Mouse (Mus musculus): ENCODE measurements around the gene Atrnl1. TPM values are rescaled to one million over a fixed set of nuclear protein-coding genes. Genes with fewer than 3 reads are reported as not detected.

Gene Atrnl1
- total RNA-seq, 1 experiment from 2014 or later: 29.3 TPM

- peak; percentile 48 for DNase-seq
Observed at GRCm38 (mm10) chr19:57610058-57610475, 767 bp upstream of the Atrnl1 start.

- peak; percentile 56 for DNase-seq
Observed at GRCm38 (mm10) chr19:57611291-57612178, 701 bp downstream of the Atrnl1 start.

- DNase-seq: no peak
Observed at GRCm38 (mm10) chr19:57612179-57612472, 1.3 kb downstream of the Atrnl1 start.

- no peak for DNase-seq
Observed at GRCm38 (mm10) chr19:57615972-57616621, 5.3 kb downstream of the Atrnl1 start.

- DNase-seq: no peak
Observed at GRCm38 (mm10) chr19:57619088-57619487, 8.3 kb downstream of the Atrnl1 start.

- no peak for DNase-seq
Observed at GRCm38 (mm10) chr19:57621814-57622213, 11.0 kb downstream of the Atrnl1 start.

- DNase-seq: no peak
Observed at GRCm38 (mm10) chr19:57625738-57626137, 14.9 kb downstream of the Atrnl1 start.

GRCm38 (mm10) chr19:57627251-57627650 lies 16.4 kb downstream of the Atrnl1 start:
- DNase-seq: no peak

- DNase-seq: no peak
Observed at GRCm38 (mm10) chr19:57642536-57642935, 31.7 kb downstream of the Atrnl1 start.

- DNase-seq: no peak
Observed at GRCm38 (mm10) chr19:57642980-57643379, 32.1 kb downstream of the Atrnl1 start.

- DNase-seq: no peak
Observed at GRCm38 (mm10) chr19:57648202-57648943, 37.5 kb downstream of the Atrnl1 start.

GRCm38 (mm10) chr19:57648944-57649271 lies 38.1 kb downstream of the Atrnl1 start:
- DNase-seq: no peak

GRCm38 (mm10) chr19:57655083-57655482 lies 44.2 kb downstream of the Atrnl1 start:
- DNase-seq: peak; percentile 37

- DNase-seq: no peak
Observed at GRCm38 (mm10) chr19:57655491-57655890, 44.7 kb downstream of the Atrnl1 start.

GRCm38 (mm10) chr19:57657426-57658087 lies 46.7 kb downstream of the Atrnl1 start:
- no peak for DNase-seq

GRCm38 (mm10) chr19:57658111-57659091 lies 47.6 kb downstream of the Atrnl1 start:
- no peak for DNase-seq

GRCm38 (mm10) chr19:57667011-57667410 lies 56.2 kb downstream of the Atrnl1 start:
- DNase-seq: no peak

GRCm38 (mm10) chr19:57667946-57668345 lies 57.1 kb downstream of the Atrnl1 start:
- DNase-seq: no peak

GRCm38 (mm10) chr19:57679455-57679854 lies 68.6 kb downstream of the Atrnl1 start:
- no peak for DNase-seq

GRCm38 (mm10) chr19:57686596-57686995 lies 75.8 kb downstream of the Atrnl1 start:
- DNase-seq: no peak

GRCm38 (mm10) chr19:57692566-57692965 lies 81.7 kb downstream of the Atrnl1 start:
- no peak for DNase-seq

All from adrenal gland, postnatal 25 days (tissue).